Mouse (Mus musculus): Measurements from ENCODE around the gene Lck.

Lck gene

GRCm38 (mm10) chr4:129584884-129585608 is 11.6 kb upstream of the Lck start:
- DNase-seq = peak; percentile 76

- no peak for DNase-seq
Observed at GRCm38 (mm10) chr4:129584370-129584769, 10.9 kb upstream of the Lck start.

- no peak for DNase-seq
Observed at GRCm38 (mm10) chr4:129582251-129582650, 8.8 kb upstream of the Lck start.

- DNase-seq = peak; percentile 42
Observed at GRCm38 (mm10) chr4:129580347-129580746, 6.9 kb upstream of the Lck start.

GRCm38 (mm10) chr4:129578466-129578865 is 5.0 kb upstream of the Lck start, which contains the start of gene Fam167b:
TSS of gene Fam167b (minus strand) at chr4:129578549.
- DNase-seq = no peak

GRCm38 (mm10) chr4:129577688-129578087 is 4.2 kb upstream of the Lck start:
- DNase-seq = no peak

- DNase-seq = peak; percentile 35
Observed at GRCm38 (mm10) chr4:129576863-129577491, 3.5 kb upstream of the Lck start.

- DNase-seq = no peak
Observed at GRCm38 (mm10) chr4:129575171-129575844, 1.9 kb upstream of the Lck start.

GRCm38 (mm10) chr4:129573093-129573370 is 409 bp downstream of the Lck start:
- no peak for DNase-seq

- DNase-seq = no peak
Observed at GRCm38 (mm10) chr4:129572236-129573092, 977 bp downstream of the Lck start.

GRCm38 (mm10) chr4:129571551-129572084 is 1.8 kb downstream of the Lck start:
- DNase-seq = no peak

GRCm38 (mm10) chr4:129570028-129570427 is 3.4 kb downstream of the Lck start:
- no peak for DNase-seq

GRCm38 (mm10) chr4:129568366-129568765 is 5.1 kb downstream of the Lck start:
- no peak for DNase-seq

GRCm38 (mm10) chr4:129565139-129565538 is 8.3 kb downstream of the Lck start:
- DNase-seq = no peak

GRCm38 (mm10) chr4:129563718-129564117 is 9.7 kb downstream of the Lck start:
- DNase-seq = no peak

GRCm38 (mm10) chr4:129561184-129561583 is 12.3 kb downstream of the Lck start:
- no peak for DNase-seq

- DNase-seq = no peak
Observed at GRCm38 (mm10) chr4:129558321-129558955, 15.0 kb downstream of the Lck start.

GRCm38 (mm10) chr4:129557256-129557808 is 16.1 kb downstream of the Lck start:
- DNase-seq = no peak

- peak; percentile 75 for DNase-seq
Observed at GRCm38 (mm10) chr4:129556532-129557223, 16.8 kb downstream of the Lck start.

- DNase-seq = no peak
Observed at GRCm38 (mm10) chr4:129555862-129556531, 17.4 kb downstream of the Lck start.

- peak; percentile 51 for DNase-seq
Observed at GRCm38 (mm10) chr4:129555421-129555861, 18.0 kb downstream of the Lck start.
